Mouse (Mus musculus): ENCODE results near the gene Iqsec1. TPM values are rescaled to one million over a fixed set of nuclear protein-coding genes. Genes with fewer than 3 reads are reported as not detected.

Iqsec1 gene
- polyA plus RNA-seq, 1 experiment, result 41.7 TPM

DNA sequence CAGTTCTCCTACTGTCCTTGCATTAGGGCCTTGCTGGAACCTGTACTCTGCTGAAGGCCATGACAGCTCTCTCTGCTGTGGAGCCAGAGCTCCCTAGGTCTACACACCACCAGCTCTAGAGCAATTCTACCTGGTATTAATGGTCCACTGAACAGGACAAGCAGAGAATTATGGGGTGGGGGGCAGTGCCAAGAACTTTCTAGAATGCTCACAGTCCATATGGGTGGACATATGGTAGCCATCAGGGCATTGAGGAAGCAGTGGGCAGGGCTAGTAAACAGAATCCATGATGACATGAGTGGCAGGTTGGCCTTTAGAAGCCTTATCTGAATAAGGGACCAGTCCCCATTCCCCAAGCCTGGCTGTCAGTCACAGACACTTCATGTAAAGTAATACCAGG, 197.6 kb downstream of the Iqsec1 start:
- Histone ChIP-seq H3K4me1 (ENCODE audit: control insufficient read depth, insufficient read depth, low read length) (no peaks in the 10 kb centered on the region), H3K4me3 (ENCODE audit: low read depth, low read length) (no peak overlapping the region), H3K36me3 (ENCODE audit: control insufficient read depth, insufficient read depth, low read length, poor library complexity, severe bottlenecking) (no peaks in the 10 kb centered on the region), H3K9me3 (replicated peaks; ENCODE audit: control insufficient read depth, insufficient read depth, low read length, poor library complexity, severe bottlenecking) (no peaks in the 10 kb centered on the region), H3K9ac (ENCODE audit: low read depth, poor library complexity, severe bottlenecking) (no peak overlapping the region), H3K27ac (ENCODE audit: insufficient read depth, low read length) (no peak overlapping the region), H3K27me3 (ENCODE audit: control insufficient read depth, insufficient read depth, low read length, poor library complexity, severe bottlenecking) (no peaks in the 10 kb centered on the region)
- no peak for TF ChIP-seq POLR2A (IDR thresholded peaks at IDR 0.05; ENCODE audit: insufficient read depth, low read length)
- no peak for TF ChIP-seq CTCF (IDR thresholded peaks at IDR 0.05; ENCODE audit: low read depth, low read length)
- TF ChIP-seq EP300 (IDR thresholded peaks at IDR 0.05; ENCODE audit: insufficient read depth, low read depth, low read length), result no peak

DNA sequence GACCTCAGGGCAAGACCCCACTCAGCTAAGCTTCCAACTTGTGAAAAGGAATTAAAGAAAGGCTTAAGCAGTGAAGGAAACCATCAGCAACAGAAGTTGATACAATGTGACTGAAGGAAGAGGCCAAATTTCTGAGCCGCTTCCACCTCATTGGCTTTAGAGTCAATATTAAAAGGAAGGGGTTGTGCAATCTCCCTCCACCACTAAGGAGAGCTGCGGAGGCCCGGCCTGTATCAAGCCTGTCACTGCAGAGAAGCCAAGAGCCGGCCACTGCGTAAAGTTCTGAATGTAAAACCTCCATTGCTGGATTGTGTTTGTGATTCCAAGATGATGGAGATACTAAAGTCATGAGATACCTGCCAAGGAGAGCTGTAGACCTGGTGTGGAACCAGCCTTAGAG, 199.0 kb downstream of the Iqsec1 start:
- no peak for TF ChIP-seq CTCF (IDR thresholded peaks at IDR 0.05; ENCODE audit: low read depth, low read length)
- no peak for TF ChIP-seq EP300 (IDR thresholded peaks at IDR 0.05; ENCODE audit: insufficient read depth, low read depth, low read length)
- TF ChIP-seq POLR2A (IDR thresholded peaks at IDR 0.05; ENCODE audit: insufficient read depth, low read length), result no peak
- no peaks in the 10 kb centered on the region for H3K4me1 ChIP-seq (ENCODE audit: control insufficient read depth, insufficient read depth, low read length)
- no peak overlapping the region for H3K9ac ChIP-seq (ENCODE audit: low read depth, poor library complexity, severe bottlenecking)
- no peak overlapping the region for H3K27ac ChIP-seq (ENCODE audit: insufficient read depth, low read length)
- no peaks in the 10 kb centered on the region for H3K27me3 ChIP-seq (ENCODE audit: control insufficient read depth, insufficient read depth, low read length, poor library complexity, severe bottlenecking)
- H3K9me3 ChIP-seq (replicated peaks; ENCODE audit: control insufficient read depth, insufficient read depth, low read length, poor library complexity, severe bottlenecking), result no peaks in the 10 kb centered on the region
- H3K36me3 ChIP-seq (ENCODE audit: control insufficient read depth, insufficient read depth, low read length, poor library complexity, severe bottlenecking), result no peaks in the 10 kb centered on the region
- no peak overlapping the region for H3K4me3 ChIP-seq (ENCODE audit: low read depth, low read length)

DNA sequence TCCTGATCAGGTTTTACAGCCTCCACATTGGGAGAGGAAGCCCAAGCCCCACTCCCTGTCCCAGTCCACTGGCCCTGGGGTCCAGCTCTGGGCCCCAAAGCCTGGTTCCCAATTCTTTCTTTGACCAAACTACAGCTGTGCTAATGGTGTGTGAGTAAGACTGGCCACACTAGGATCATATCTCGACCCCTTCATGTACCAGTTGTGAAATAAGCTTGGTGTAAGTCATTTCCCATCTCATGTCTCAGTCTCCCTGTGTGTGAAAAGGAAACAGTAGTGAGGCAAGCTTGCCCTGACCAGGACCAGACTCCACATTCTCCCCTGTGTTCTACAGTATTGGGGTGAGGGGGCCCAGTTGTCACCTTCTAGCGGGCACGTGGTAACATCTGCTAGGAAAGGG, 200.9 kb downstream of the Iqsec1 start:
- H3K4me1 ChIP-seq (ENCODE audit: control insufficient read depth, insufficient read depth, low read length), result no peaks in the 10 kb centered on the region
- no peak overlapping the region for H3K9ac ChIP-seq (ENCODE audit: low read depth, poor library complexity, severe bottlenecking)
- no peak overlapping the region for H3K27ac ChIP-seq (ENCODE audit: insufficient read depth, low read length)
- H3K27me3 ChIP-seq (ENCODE audit: control insufficient read depth, insufficient read depth, low read length, poor library complexity, severe bottlenecking), result no peaks in the 10 kb centered on the region
- TF ChIP-seq CTCF (IDR thresholded peaks at IDR 0.05; ENCODE audit: low read depth, low read length) (no peak), POLR2A (IDR thresholded peaks at IDR 0.05; ENCODE audit: insufficient read depth, low read length) (no peak), EP300 (IDR thresholded peaks at IDR 0.05; ENCODE audit: insufficient read depth, low read depth, low read length) (no peak)
- H3K4me3 ChIP-seq (ENCODE audit: low read depth, low read length), result no peak overlapping the region
- H3K9me3 ChIP-seq (replicated peaks; ENCODE audit: control insufficient read depth, insufficient read depth, low read length, poor library complexity, severe bottlenecking), result no peaks in the 10 kb centered on the region
- no peaks in the 10 kb centered on the region for H3K36me3 ChIP-seq (ENCODE audit: control insufficient read depth, insufficient read depth, low read length, poor library complexity, severe bottlenecking)

DNA sequence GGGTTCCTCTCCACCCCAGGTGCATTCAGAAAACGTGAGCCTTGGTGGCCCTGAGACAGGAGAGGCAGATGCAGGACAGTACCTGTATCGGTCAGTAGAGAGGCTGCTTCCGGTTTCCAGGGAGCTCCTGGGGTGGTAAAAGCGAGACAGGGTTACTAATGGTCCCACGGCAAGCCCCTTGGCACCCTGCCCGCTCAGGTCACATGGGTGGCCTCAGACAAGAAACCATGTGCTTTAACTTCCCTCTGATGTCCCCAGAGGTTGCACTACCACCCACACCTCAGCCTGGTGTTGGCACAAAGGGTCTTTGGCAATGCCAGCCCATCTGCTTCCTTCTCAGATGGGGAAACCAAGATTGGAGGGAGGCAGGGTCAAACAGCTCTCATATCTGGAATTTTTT, 201.4 kb downstream of the Iqsec1 start:
- Histone ChIP-seq H3K4me3 (ENCODE audit: low read depth, low read length) (no peak overlapping the region), H3K27ac (ENCODE audit: insufficient read depth, low read length) (no peak overlapping the region), H3K9ac (ENCODE audit: low read depth, poor library complexity, severe bottlenecking) (no peak overlapping the region), H3K36me3 (ENCODE audit: control insufficient read depth, insufficient read depth, low read length, poor library complexity, severe bottlenecking) (no peaks in the 10 kb centered on the region), H3K27me3 (ENCODE audit: control insufficient read depth, insufficient read depth, low read length, poor library complexity, severe bottlenecking) (no peaks in the 10 kb centered on the region), H3K9me3 (replicated peaks; ENCODE audit: control insufficient read depth, insufficient read depth, low read length, poor library complexity, severe bottlenecking) (no peaks in the 10 kb centered on the region), H3K4me1 (ENCODE audit: control insufficient read depth, insufficient read depth, low read length) (no peaks in the 10 kb centered on the region)
- TF ChIP-seq POLR2A (IDR thresholded peaks at IDR 0.05; ENCODE audit: insufficient read depth, low read length), result no peak

DNA sequence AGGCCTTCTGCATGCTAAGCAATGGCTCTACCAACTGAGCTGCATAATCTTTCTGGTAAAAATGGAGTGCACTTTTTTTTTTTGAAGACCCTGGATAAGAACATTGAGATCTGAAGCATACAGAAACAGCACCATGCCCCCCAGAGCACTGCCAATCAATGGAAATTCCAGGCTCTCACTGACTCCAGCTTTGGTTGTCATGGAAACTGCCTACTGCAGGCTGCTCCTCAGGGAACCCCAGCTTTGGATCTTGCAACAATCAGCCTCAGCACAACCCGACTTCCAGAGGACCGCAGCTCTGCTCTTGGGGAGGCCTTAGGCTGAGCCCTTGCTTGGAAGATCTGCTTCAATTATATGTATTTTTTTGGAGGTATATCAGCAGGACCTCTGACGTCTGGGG, 201.9 kb downstream of the Iqsec1 start:
- no peaks in the 10 kb centered on the region for H3K9me3 ChIP-seq (replicated peaks; ENCODE audit: control insufficient read depth, insufficient read depth, low read length, poor library complexity, severe bottlenecking)
- H3K27ac ChIP-seq (ENCODE audit: insufficient read depth, low read length), result no peak overlapping the region
- H3K27me3 ChIP-seq (ENCODE audit: control insufficient read depth, insufficient read depth, low read length, poor library complexity, severe bottlenecking), result no peaks in the 10 kb centered on the region
- no peaks in the 10 kb centered on the region for H3K36me3 ChIP-seq (ENCODE audit: control insufficient read depth, insufficient read depth, low read length, poor library complexity, severe bottlenecking)
- no peaks in the 10 kb centered on the region for H3K4me1 ChIP-seq (ENCODE audit: control insufficient read depth, insufficient read depth, low read length)
- H3K4me3 ChIP-seq (ENCODE audit: low read depth, low read length), result no peak overlapping the region
- TF ChIP-seq CTCF (IDR thresholded peaks at IDR 0.05; ENCODE audit: low read depth, low read length) (no peak), POLR2A (IDR thresholded peaks at IDR 0.05; ENCODE audit: insufficient read depth, low read length) (no peak), EP300 (IDR thresholded peaks at IDR 0.05; ENCODE audit: insufficient read depth, low read depth, low read length) (no peak)
- H3K9ac ChIP-seq (ENCODE audit: low read depth, poor library complexity, severe bottlenecking), result no peak overlapping the region

DNA sequence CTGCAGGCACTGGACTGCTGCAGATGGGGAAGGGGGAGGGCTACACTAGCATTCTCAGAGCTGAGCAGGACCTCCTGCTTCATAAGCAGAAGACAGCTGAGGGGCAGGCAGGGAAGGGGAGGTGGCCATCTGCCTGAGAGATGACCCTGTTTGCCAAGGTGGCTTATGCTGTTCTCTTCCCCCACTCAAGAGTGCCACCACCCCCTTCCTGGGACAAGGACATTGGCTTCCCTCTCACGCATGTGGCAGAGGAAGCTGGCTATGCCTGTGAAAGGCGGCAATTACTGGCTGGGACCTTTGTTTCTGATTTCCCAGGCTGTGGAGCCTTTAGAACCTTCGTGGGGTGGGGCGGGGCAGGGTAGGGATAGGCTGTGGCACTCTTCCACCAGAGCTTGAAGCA, 204.5 kb downstream of the Iqsec1 start:
- no peaks in the 10 kb centered on the region for H3K9me3 ChIP-seq (replicated peaks; ENCODE audit: control insufficient read depth, insufficient read depth, low read length, poor library complexity, severe bottlenecking)
- H3K9ac ChIP-seq (ENCODE audit: low read depth, poor library complexity, severe bottlenecking), result no peak overlapping the region
- H3K4me3 ChIP-seq (ENCODE audit: low read depth, low read length), result no peak overlapping the region
- no peak overlapping the region for H3K27ac ChIP-seq (ENCODE audit: insufficient read depth, low read length)
- TF ChIP-seq CTCF (IDR thresholded peaks at IDR 0.05; ENCODE audit: low read depth, low read length), result no peak
- TF ChIP-seq POLR2A (IDR thresholded peaks at IDR 0.05; ENCODE audit: insufficient read depth, low read length), result no peak
- no peak for TF ChIP-seq EP300 (IDR thresholded peaks at IDR 0.05; ENCODE audit: insufficient read depth, low read depth, low read length)
- H3K27me3 ChIP-seq (ENCODE audit: control insufficient read depth, insufficient read depth, low read length, poor library complexity, severe bottlenecking), result no peaks in the 10 kb centered on the region
- H3K4me1 ChIP-seq (ENCODE audit: control insufficient read depth, insufficient read depth, low read length), result no peaks in the 10 kb centered on the region
- H3K36me3 ChIP-seq (ENCODE audit: control insufficient read depth, insufficient read depth, low read length, poor library complexity, severe bottlenecking), result no peaks in the 10 kb centered on the region
